In the genomic region with DNA sequence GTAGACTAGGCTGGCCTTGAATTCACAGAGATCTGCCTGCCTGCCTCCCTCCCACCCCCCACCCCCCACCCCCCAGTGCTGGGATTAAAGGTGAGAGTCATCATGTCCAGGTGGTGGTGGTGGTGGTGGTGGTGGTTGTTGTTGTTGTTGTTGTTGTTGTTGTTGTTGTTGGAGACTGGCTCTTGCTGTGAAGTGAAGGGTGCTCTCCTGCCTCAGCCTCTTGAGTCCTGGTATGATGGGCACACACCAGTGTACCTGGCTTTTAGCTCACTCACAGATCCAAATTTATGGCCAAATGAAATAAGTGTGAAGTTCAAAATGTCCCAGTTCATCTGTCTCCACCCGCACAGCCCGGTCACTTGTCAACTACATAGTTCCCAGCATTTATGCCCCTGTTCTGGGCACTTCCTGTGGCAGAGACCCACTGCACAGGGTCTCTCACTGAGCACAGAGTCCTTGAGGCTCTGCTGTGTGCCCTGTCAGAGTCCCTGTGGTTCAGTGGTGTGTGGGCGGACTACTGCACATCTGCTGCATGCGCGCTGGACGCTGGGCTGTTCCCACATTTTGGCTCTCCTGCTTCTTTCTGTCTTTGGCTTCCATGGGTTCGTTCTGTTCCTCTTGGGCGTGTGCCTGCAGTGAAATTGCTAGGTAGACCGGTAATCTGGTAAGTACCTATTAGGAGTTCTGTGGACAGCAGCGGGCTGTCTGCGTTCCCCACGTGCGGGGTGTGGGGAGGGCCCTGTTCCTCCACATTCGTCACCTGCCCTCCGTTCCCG, we compare ENCODE assay signal across 10 mouse cellular contexts. TPM values are rescaled to one million over a fixed set of nuclear protein-coding genes. Genes with fewer than 3 reads are reported as not detected.
A peak's percentile ranks its signal among the peaks of the same experiment; 100 is the strongest.
DNase-seq lines count a peak whose midpoint lies in the region; ATAC-seq lines count a peak whose summit lies in the region.
"Had no signal": no experiment of that assay in that cellular context is flagged by ENCODE, and none has a peak within 500 bp of the region (broad histone marks: within the 10 kb centered on the region; RNA-seq: fewer than 3 reads in every experiment).

No protein-coding gene starts in this region.

- 84% methylated on average over 16 of the region's 16 CpGs for WGBS in embryonic facial prominence, embryonic 13.5 days
- WGBS in liver, embryonic 12.5 days (ENCODE audit: insufficient replicate concordance) = 86% methylated on average over 16 of the region's 16 CpGs

- no peak overlapping the region for H3K9ac ChIP-seq in embryonic facial prominence, embryonic 13.5 days
- no peak overlapping the region for H3K9ac ChIP-seq in liver, embryonic 12.5 days
- H3K9ac ChIP-seq: lung, embryonic 14.5 days had no signal

- H3K4me1 ChIP-seq in embryonic facial prominence, embryonic 13.5 days = peaks cover 66% of the 10 kb centered on the region
- peaks cover 98% of the 10 kb centered on the region for H3K4me1 ChIP-seq in liver, embryonic 12.5 days

- no peak for ATAC-seq in embryonic facial prominence, embryonic 13.5 days (ENCODE audit: insufficient number of reproducible peaks, insufficient read depth, low FRiP score, low TSS enrichment, low read depth)
- no peak for ATAC-seq in liver, embryonic 12.5 days

- H3K36me3 ChIP-seq in embryonic facial prominence, embryonic 13.5 days = peaks cover 65% of the 10 kb centered on the region
- peaks cover 84% of the 10 kb centered on the region for H3K36me3 ChIP-seq in liver, embryonic 12.5 days

- no peaks in the 10 kb centered on the region for H3K9me3 ChIP-seq in embryonic facial prominence, embryonic 13.5 days
- no peaks in the 10 kb centered on the region for H3K9me3 ChIP-seq in liver, embryonic 12.5 days (replicated peaks)

- no peaks in the 10 kb centered on the region for H3K27me3 ChIP-seq in embryonic facial prominence, embryonic 13.5 days
- H3K27me3 ChIP-seq in liver, embryonic 12.5 days (replicated peaks) = no peaks in the 10 kb centered on the region

- H3K27ac ChIP-seq in embryonic facial prominence, embryonic 13.5 days = peak overlapping the region; percentile 49; the same call in 1 of the 2 replicates
- H3K27ac ChIP-seq in liver, embryonic 12.5 days = 0 out of 2 replicates have a peak overlapping the region, but pooled peaks have one; percentile 29

- no peak overlapping the region for H3K4me2 ChIP-seq in embryonic facial prominence, embryonic 13.5 days
- H3K4me2 ChIP-seq in liver, embryonic 12.5 days = no peak overlapping the region

- H3K4me3 ChIP-seq in embryonic facial prominence, embryonic 13.5 days = no peak overlapping the region
- H3K4me3 ChIP-seq in liver, embryonic 12.5 days = no peak overlapping the region

- peak; percentile 95 for DNase-seq in heart, adult 11 months
- DNase-seq in heart, adult 8-10 months (ENCODE audit: low spot score) = no peak
- peak; percentile 17 to 39 for DNase-seq in kidney, postnatal 4 days
- DNase-seq in kidney, adult 8-10 months = no peak
- DNase-seq in thymus, postnatal 36 days = no peak
- no peak for DNase-seq in frontal cortex, postnatal 25 days (ENCODE audit: low spot score in 2 of 2)

RNA-seq across cellular contexts. Expression of gene Arid3a, which starts 8.1 kb away (rescaled TPM):
- total RNA-seq in heart, adult 8-10 months (2022) = 1 to 10 TPM; 1.2 to 1.7 (median 1.3) TPM
- 5.3 and 6.9 TPM in 2 replicates for polyA plus RNA-seq in embryonic facial prominence, embryonic 13.5 days (2015; fragmentation: Nextera tagmentation; extraction: Ambion mirVana)
- polyA plus RNA-seq in liver, embryonic 12.5 days (2016; fragmentation: Nextera tagmentation; extraction: Ambion mirVana) = 5.6 and 6.4 TPM in 2 replicates

RNA-seq across cellular contexts. Expression of gene R3hdm4, which starts 14.0 kb away (rescaled TPM):
- total RNA-seq in heart, adult 8-10 months (2022) = 10 to 100 TPM; 75.2 to 85.9 (median 81.0) TPM
- 190 and 206 TPM in 2 replicates for polyA plus RNA-seq in embryonic facial prominence, embryonic 13.5 days (2015; fragmentation: Nextera tagmentation; extraction: Ambion mirVana)
- polyA plus RNA-seq in liver, embryonic 12.5 days (2016; fragmentation: Nextera tagmentation; extraction: Ambion mirVana) = 67.5 and 74.1 TPM in 2 replicates

RNA-seq across cellular contexts. Expression of gene Kiss1r, which starts 18.2 kb away (rescaled TPM):
- total RNA-seq in heart, adult 8-10 months (2022) = under 1 TPM; 0.28 to 0.62 (median 0.32) TPM
- polyA plus RNA-seq in embryonic facial prominence, embryonic 13.5 days (2015; fragmentation: Nextera tagmentation; extraction: Ambion mirVana) = 0.98 and 1.3 TPM in 2 replicates
- polyA plus RNA-seq in liver, embryonic 12.5 days (2016; fragmentation: Nextera tagmentation; extraction: Ambion mirVana) = 0.35 and 0.43 TPM in 2 replicates

RNA-seq across cellular contexts. Expression of gene Gm26602, which starts 24.3 kb away (rescaled TPM):
- total RNA-seq in heart, adult 8-10 months (2022) = not detected
- 8.1 and 29.9 TPM in 2 replicates for polyA plus RNA-seq in embryonic facial prominence, embryonic 13.5 days (2015; fragmentation: Nextera tagmentation; extraction: Ambion mirVana)
- 0.98 and 11.0 TPM in 2 replicates for polyA plus RNA-seq in liver, embryonic 12.5 days (2016; fragmentation: Nextera tagmentation; extraction: Ambion mirVana)
- total RNA-seq: layer of hippocampus, postnatal 10 days had no signal

RNA-seq across cellular contexts. Expression of gene Wdr18, which starts 25.0 kb away (rescaled TPM):
- 10 to 100 TPM; 28.4 to 36.2 (median 29.6) TPM for total RNA-seq in heart, adult 8-10 months (2022)
- polyA plus RNA-seq in embryonic facial prominence, embryonic 13.5 days (2015; fragmentation: Nextera tagmentation; extraction: Ambion mirVana) = 97.7 and 106 TPM in 2 replicates
- polyA plus RNA-seq in liver, embryonic 12.5 days (2016; fragmentation: Nextera tagmentation; extraction: Ambion mirVana) = 99.9 and 114 TPM in 2 replicates

Comparison
In these comparisons a context has a peak if more than half of its experiments do, and no peak if none do; other contexts are left out.
1. DNase-seq: peak in heart, adult 11 months (single experiment) and kidney, postnatal 4 days (2 of 2); none in heart, adult 8-10 months (single experiment), kidney, adult 8-10 months (0 of 2), thymus, postnatal 36 days (0 of 2) and frontal cortex, postnatal 25 days (0 of 2).